Mouse (Mus musculus): Measurements from ENCODE around the gene Cemip. TPM values are rescaled to one million over a fixed set of nuclear protein-coding genes. Genes with fewer than 3 reads are reported as not detected.

Cemip gene
- total and polyA plus RNA-seq, 3 experiments, result under 0.01 TPM; not detected in 2

Other genes with a start within 250 kb of the Cemip start
- gene Tlnrd1, start 202.2 kb downstream of the Cemip start, total RNA-seq (2012; rRNA removed), result 10.6 and 10.7 TPM in 2 replicates
- 4.8 and 5.5 TPM in 2 replicates for gene Tlnrd1, start 202.2 kb downstream of the Cemip start, total RNA-seq (2014; rRNA removed)
- 13.9 and 15.6 TPM in 2 replicates for gene Tlnrd1, start 202.2 kb downstream of the Cemip start, polyA plus RNA-seq (2012; ENCODE audit: insufficient read length, low read depth)
- gene Mesd, start 202.0 kb downstream of the Cemip start, total RNA-seq (2012; rRNA removed), result 40.6 and 43.2 TPM in 2 replicates
- gene Mesd, start 202.0 kb downstream of the Cemip start, total RNA-seq (2014; rRNA removed), result 33.4 and 59.1 TPM in 2 replicates
- gene Mesd, start 202.0 kb downstream of the Cemip start, polyA plus RNA-seq (2012; ENCODE audit: insufficient read length, low read depth), result 67.6 and 82.6 TPM in 2 replicates
- 34.0 and 35.3 TPM in 2 replicates for gene Abhd17c, start 65.4 kb upstream of the Cemip start, total RNA-seq (2012; rRNA removed)
- gene Abhd17c, start 65.4 kb upstream of the Cemip start, total RNA-seq (2014; rRNA removed), result 40.4 and 41.8 TPM in 2 replicates
- 36.1 and 44.0 TPM in 2 replicates for gene Abhd17c, start 65.4 kb upstream of the Cemip start, polyA plus RNA-seq (2012; ENCODE audit: insufficient read length, low read depth)

All from CH12.LX (cell line).